Mouse (Mus musculus) CH12.LX (cell line): ENCODE data around the gene Dcst1. TPM values are rescaled to one million over a fixed set of nuclear protein-coding genes. Genes with fewer than 3 reads are reported as not detected.

Experiments
- DNase-seq: peaks from one replicate; pipeline ENCODE4 v3.0.0-alpha.2; 2013; ENCODE audit errors: extremely low read depth
- H3K27ac ChIP-seq: 2 replicates; pipeline ENCODE4 v1.5.1; 2012; ENCODE audit warnings: low read depth, mild to moderate bottlenecking, control low read depth, moderate library complexity; ENCODE audit not compliant: insufficient read depth
- H3K27me3 ChIP-seq: replicated peaks from 2 replicates; pipeline ENCODE3; 2012; ENCODE audit warnings: inconsistent platforms
- H3K36me3 ChIP-seq, 2 experiments: replicated peaks in 1 of 2; 2 replicates each; pipeline versions ENCODE3 to v1.6.1; 2012; ENCODE audit warnings: inconsistent platforms in 1 of 2, low read length in 1 of 2, mild to moderate bottlenecking in 1 of 2, mixed read lengths in 1 of 2, moderate library complexity in 1 of 2; ENCODE audit not compliant: control insufficient read depth in 1 of 2, insufficient read depth in 1 of 2
- H3K4me1 ChIP-seq, 2 experiments: 2 replicates each; pipeline ENCODE4 v1.6.1; 2012; ENCODE audit warnings: inconsistent platforms in 1 of 2, moderate library complexity in 1 of 2; ENCODE audit not compliant: insufficient read depth in 2 of 2, control insufficient read depth in 1 of 2
- H3K4me2 ChIP-seq: 2 replicates; pipeline ENCODE4 v1.6.1; 2012; ENCODE audit warnings: low read depth, mild to moderate bottlenecking, control low read depth; ENCODE audit not compliant: poor library complexity, insufficient read depth, severe bottlenecking
- H3K4me3 ChIP-seq, 3 experiments: fragments of 150-350 bp in 1 of 3; sonication (generic) in 1 of 3; replicated peaks in 1 of 3; 2 replicates each; pipeline versions ENCODE3 to v1.5.1; 2011 to 2012; ENCODE audit warnings: low read depth in 2 of 3, low read length in 2 of 3, mild to moderate bottlenecking in 2 of 3, moderate library complexity in 2 of 3, control low read depth in 1 of 3, improper control_type of control experiment in 1 of 3, inconsistent platforms in 1 of 3, mixed read lengths in 1 of 3; ENCODE audit not compliant: poor library complexity in 1 of 3
- H3K79me2 ChIP-seq: replicated peaks from 2 replicates; pipeline ENCODE4 v1.6.1; 2012; ENCODE audit warnings: mild to moderate bottlenecking, moderate library complexity; ENCODE audit not compliant: control insufficient read depth, poor library complexity, insufficient read depth, severe bottlenecking; ENCODE audit errors: extremely low read depth
- H3K9ac ChIP-seq: 2 replicates; pipeline ENCODE4 v1.6.1; 2012; ENCODE audit warnings: low read depth, mild to moderate bottlenecking, control low read depth, moderate library complexity; ENCODE audit not compliant: insufficient read depth
- H3K9me3 ChIP-seq: replicated peaks from 2 replicates; pipeline ENCODE3; 2012; ENCODE audit warnings: low read length, inconsistent platforms, mixed read lengths
- E2F4 ChIP-seq: IDR thresholded peaks from 2 replicates; pipeline ENCODE4 v1.6.1; 2011; ENCODE audit warnings: low read depth, low read length, improper control_type of control experiment; ENCODE audit not compliant: insufficient replicate concordance
- ETS1 ChIP-seq: conservative IDR thresholded peaks from 2 replicates; pipeline ENCODE4 v1.6.1; 2012; ENCODE audit warnings: low read depth, mild to moderate bottlenecking, inconsistent platforms, low read length, improper control_type of control experiment, moderate library complexity
- HCFC1 ChIP-seq: IDR thresholded peaks from 2 replicates; pipeline ENCODE4 v1.6.1; 2012; ENCODE audit warnings: low read depth, mild to moderate bottlenecking, inconsistent platforms, low read length, improper control_type of control experiment
- IRF4 ChIP-seq: IDR thresholded peaks from 2 replicates; pipeline ENCODE4 v1.6.1; 2014; ENCODE audit warnings: low read depth, mild to moderate bottlenecking, inconsistent platforms, low read length, improper control_type of control experiment
- MAFK ChIP-seq: IDR thresholded peaks from 2 replicates; pipeline ENCODE4 v1.6.1; 2011; ENCODE audit warnings: low read length, improper control_type of control experiment; ENCODE audit not compliant: insufficient replicate concordance
- NELFE ChIP-seq: IDR thresholded peaks from 2 replicates; pipeline ENCODE4 v1.6.1; 2011; ENCODE audit warnings: low read depth, low read length, improper control_type of control experiment
- POLR2A ChIP-seq: IDR thresholded peaks from 2 replicates; pipeline ENCODE4 v1.6.1; 2011; ENCODE audit warnings: low read depth, mild to moderate bottlenecking, improper control_type of control experiment, low read length
- RAD21 ChIP-seq: IDR thresholded peaks from 2 replicates; pipeline ENCODE4 v1.6.1; 2011; ENCODE audit warnings: low read depth, mild to moderate bottlenecking, low read length, improper control_type of control experiment, moderate library complexity
- RCOR1 ChIP-seq: conservative IDR thresholded peaks from 2 replicates; pipeline ENCODE4 v1.6.1; 2012; ENCODE audit warnings: low read depth, mild to moderate bottlenecking, inconsistent platforms, low read length, improper control_type of control experiment
- SIN3A ChIP-seq: IDR thresholded peaks from 2 replicates; pipeline ENCODE4 v1.6.1; 2012; ENCODE audit warnings: low read length, improper control_type of control experiment, inconsistent platforms
- SMC3 ChIP-seq: IDR thresholded peaks from 2 replicates; pipeline ENCODE4 v1.6.1; 2011; ENCODE audit warnings: low read depth, low read length, improper control_type of control experiment
- TBP ChIP-seq: conservative IDR thresholded peaks from 2 replicates; pipeline ENCODE4 v1.6.1; 2011; ENCODE audit warnings: low read depth, low read length, improper control_type of control experiment
- TCF12 ChIP-seq: IDR thresholded peaks from 2 replicates; pipeline ENCODE4 v1.6.1; 2014; ENCODE audit warnings: low read depth, mild to moderate bottlenecking, inconsistent platforms, low read length, improper control_type of control experiment
- USF1 ChIP-seq: IDR thresholded peaks from 2 replicates; pipeline ENCODE4 v1.6.1; 2014; ENCODE audit warnings: low read depth, mild to moderate bottlenecking, inconsistent platforms, low read length, improper control_type of control experiment
- USF2 ChIP-seq: conservative IDR thresholded peaks from 2 replicates; pipeline ENCODE4 v1.6.1; 2011; ENCODE audit warnings: low read depth, low read length, improper control_type of control experiment
- ZC3H11A ChIP-seq: IDR thresholded peaks from 2 replicates; pipeline ENCODE4 v1.6.1; 2012; ENCODE audit warnings: low read depth, mild to moderate bottlenecking, inconsistent platforms, low read length, improper control_type of control experiment
- dilution Hi-C: fragments of 300-500 bp; cut with MboI; formaldehyde crosslinking; loops from 2 replicates; pipeline ENCODE4 v1.14.3; 2020; ENCODE audit warnings: low sequenced_read_pairs; ENCODE audit not compliant: extremely low pct_unique_long_range_greater_than_20kb, extremely low pct_ligation_motif_present
- in situ Hi-C: fragments of 300-500 bp; cut with MboI; formaldehyde crosslinking; loops from 3 replicates; pipeline ENCODE4 v1.14.3; 2019; ENCODE audit warnings: low sequenced_read_pairs, low pct_ligation_motif_present, low pct_unique_long_range_greater_than_20kb, mixed read lengths
- polyA plus RNA-seq: library from polyadenylated mRNA; unstranded; fragments of >175 nt; gene quantifications from 2 replicates; pipeline ENCODE4 v1.2.1, GENCODE M21; 2012; ENCODE audit warnings: low read depth; ENCODE audit not compliant: insufficient read length
- total RNA-seq, 2 experiments: library from RNA; depleted of rRNA; stranded (reverse); fragments of 300-350 nt in 1 of 2; fragments of >200 nt in 1 of 2; gene quantifications; 2 replicates each; pipeline ENCODE4 v1.2.3; 2012 to 2014

Dcst1 gene
- total and polyA plus RNA-seq, 3 experiments, result 0.04 to 0.10 TPM; not detected in 1

DNA sequence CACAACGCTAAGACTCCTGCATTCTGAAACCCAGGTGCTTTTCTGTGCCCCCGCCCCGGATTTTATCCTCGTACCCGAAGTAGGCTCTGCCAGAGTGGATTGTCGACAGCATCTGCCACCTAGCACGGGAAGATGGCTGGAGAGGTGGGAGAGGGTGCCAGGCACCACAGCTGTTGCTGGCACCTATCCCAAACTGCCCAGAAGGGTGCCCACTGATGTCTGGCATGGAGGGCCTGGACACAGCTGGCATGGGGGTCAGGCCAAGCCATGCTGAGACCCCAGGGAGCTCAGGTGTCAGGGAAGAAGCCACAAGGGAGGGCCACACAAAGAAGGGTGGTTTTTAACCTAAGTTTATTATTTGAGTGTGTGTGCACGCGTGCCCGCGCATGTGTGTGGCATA, 32.0 kb downstream of the Dcst1 start:
- in situ Hi-C loops, result loop anchor here (25.0 kb wide), 2 partner anchors 354 to 429 kb away; partner anchors contain the start of genes Chrnb2 and Ube2q1
- H3K9ac ChIP-seq, result no peak overlapping the region
- no peak overlapping the region for H3K4me2 ChIP-seq
- DNase-seq, result no peak
- H3K79me2 ChIP-seq, result no peaks in the 10 kb centered on the region
- H3K27me3 ChIP-seq, result peaks cover 46% of the 10 kb centered on the region
- H3K4me1 ChIP-seq, result peaks cover 15 to 33% of the 10 kb centered on the region in 2 experiments
- H3K27ac ChIP-seq, result no peak overlapping the region
- H3K9me3 ChIP-seq, result no peaks in the 10 kb centered on the region
- dilution Hi-C loops, result no loop called here
- H3K36me3 ChIP-seq, result no peaks in the 10 kb centered on the region
- no peak overlapping the region for H3K4me3 ChIP-seq
- TF ChIP-seq ZC3H11A, result no peak
- no peak for TF ChIP-seq POLR2A
- TF ChIP-seq USF1, result no peak
- no peak for TF ChIP-seq RCOR1
- TF ChIP-seq SIN3A, result no peak

DNA sequence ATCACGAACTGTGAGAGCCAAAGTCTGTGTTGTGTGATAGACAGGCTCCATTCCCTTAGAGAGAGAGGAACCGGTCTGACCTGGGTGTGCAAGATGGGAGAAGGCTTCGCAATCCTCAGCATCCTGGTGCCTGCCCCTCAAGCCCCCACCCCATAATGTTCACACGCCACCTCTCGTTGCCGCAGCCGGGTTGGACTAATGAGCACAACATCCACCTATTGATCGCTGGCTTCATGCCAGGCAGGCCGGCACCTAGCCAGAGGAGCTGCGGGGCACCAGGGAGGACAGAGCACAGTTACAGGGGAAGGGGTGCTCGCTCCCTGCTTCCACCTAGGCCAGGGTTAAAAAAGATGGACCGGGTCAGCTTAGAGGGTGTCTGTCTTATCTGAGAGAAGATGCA, 32.6 kb downstream of the Dcst1 start:
- in situ Hi-C loops (loop anchor here (25.0 kb wide), 2 partner anchors 355 to 430 kb away; partner anchors contain the start of genes Chrnb2 and Ube2q1), dilution Hi-C loops (no loop called here)
- Histone ChIP-seq H3K27me3 (peaks cover 52% of the 10 kb centered on the region), H3K27ac (no peak overlapping the region), H3K79me2 (no peaks in the 10 kb centered on the region), H3K36me3 (no peaks in the 10 kb centered on the region), H3K4me3 (no peak overlapping the region), H3K9ac (no peak overlapping the region), H3K9me3 (no peaks in the 10 kb centered on the region), H3K4me2 (no peak overlapping the region), H3K4me1 (peaks cover 15 to 32% of the 10 kb centered on the region in 2 experiments)
- no peak for TF ChIP-seq ETS1
- TF ChIP-seq SIN3A, result no peak
- TF ChIP-seq HCFC1, result no peak
- no peak for TF ChIP-seq MAFK
- no peak for TF ChIP-seq ZC3H11A
- TF ChIP-seq IRF4, result no peak
- no peak for TF ChIP-seq TBP
- no peak for TF ChIP-seq USF1
- TF ChIP-seq USF2, result no peak
- TF ChIP-seq NELFE, result no peak
- TF ChIP-seq E2F4, result no peak
- TF ChIP-seq TCF12, result no peak
- no peak for TF ChIP-seq SMC3
- no peak for TF ChIP-seq RAD21
- DNase-seq, result no peak
